Mouse (Mus musculus) erythroblast, embryonic 14.5 days (primary cell): ENCODE data around the gene Psmc3.

Source experiments
- GATA1 ChIP-seq: IDR thresholded peaks from 2 replicates; pipeline ENCODE4 v1.6.1; 2012; ENCODE audit warnings: low read length, inconsistent platforms, mixed read lengths
- TAL1 ChIP-seq: IDR thresholded peaks from 3 replicates; pipeline ENCODE4 v1.6.1; 2012; ENCODE audit warnings: low read length, inconsistent platforms, mixed read lengths

GRCm38 (mm10) chr2:91015386-91015785 lies 38.4 kb upstream of the Psmc3 start:
- no peak for TF ChIP-seq TAL1
- TF ChIP-seq GATA1, result no peak
